Mouse (Mus musculus) urinary bladder, adult 2 months (tissue): ENCODE results near the gene Cdk4. TPM values are rescaled to one million over a fixed set of nuclear protein-coding genes. Genes with fewer than 3 reads are reported as not detected.
"Not testable (repeated sequence)": the region's sequence is repeated elsewhere in the genome, so short reads cannot be mapped to it uniquely, and the experiment has no call there.

Experiments used
- DNase-seq: peaks from one replicate; pipeline ENCODE4 v3.0.0; 2022; ENCODE audit warnings: low spot score
- polyA plus RNA-seq: library from polyadenylated mRNA; depleted of rRNA; stranded (reverse); fragments of >200 nt; gene quantifications from 2 replicates; pipeline ENCODE4 v1.2.3, GENCODE M21; 2012

Cdk4 gene
- polyA plus RNA-seq, 1 experiment, result 268 TPM

DNA sequence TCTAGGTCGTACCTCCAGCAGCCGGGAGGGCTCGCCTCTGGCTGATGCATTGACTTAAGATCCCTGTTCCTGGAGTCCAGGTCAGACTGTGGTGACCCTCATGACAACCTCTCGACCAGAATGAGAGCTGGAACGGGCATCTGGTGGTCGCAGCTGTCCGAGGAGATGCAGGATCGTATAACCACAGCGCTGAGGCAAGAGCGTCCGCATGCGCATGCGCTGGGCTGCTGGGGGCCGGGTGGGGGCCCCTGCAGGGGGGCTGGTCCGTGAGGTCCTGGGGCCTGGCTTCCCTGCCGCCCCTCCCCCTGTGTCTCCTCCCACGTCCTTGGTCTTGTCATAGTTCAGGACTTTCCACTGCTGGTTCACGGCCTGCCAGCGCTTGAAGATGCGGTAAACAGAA is 6.8 kb upstream of the Cdk4 start:
- DNase-seq, result no peak

DNA sequence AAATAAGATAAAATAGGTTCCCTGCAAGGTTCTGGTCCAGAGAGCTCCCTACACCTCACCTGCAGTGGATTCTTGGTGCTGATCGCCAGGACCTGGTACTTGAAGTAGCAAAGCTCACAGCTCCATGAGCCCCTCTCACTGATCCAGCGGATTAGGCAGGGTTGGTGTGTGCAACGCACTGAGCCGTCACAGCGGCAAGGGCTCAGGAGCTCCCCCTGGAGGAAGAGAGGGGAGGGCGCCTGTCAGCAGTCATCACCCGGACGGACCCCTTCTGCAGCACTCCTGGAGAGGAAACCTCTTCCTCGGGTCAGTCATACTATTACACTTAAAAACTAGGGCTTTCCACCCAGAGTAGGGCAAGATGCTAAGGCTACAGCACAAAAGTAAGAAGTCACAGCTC is 5.2 kb upstream of the Cdk4 start:
- peak; percentile 58 for DNase-seq

DNA sequence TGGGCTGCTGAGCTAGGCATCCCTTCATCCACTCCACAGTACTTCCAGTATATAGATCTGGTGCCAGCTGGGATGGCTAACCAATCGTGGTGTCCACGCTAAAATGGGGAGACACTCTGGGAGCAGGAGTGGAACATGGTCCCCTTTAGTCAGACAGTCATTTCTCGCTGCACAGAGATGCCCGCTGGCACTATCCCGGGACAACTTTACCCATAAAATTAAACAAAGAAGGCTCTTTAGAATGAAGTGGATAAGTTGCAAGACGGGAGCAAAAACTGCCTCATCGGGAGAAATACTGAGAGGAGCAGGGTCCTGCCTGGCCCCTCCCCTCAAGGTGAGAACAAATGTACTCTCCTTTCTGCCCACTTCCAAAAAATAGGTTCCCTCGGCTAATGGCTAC is 4.6 kb upstream of the Cdk4 start:
- DNase-seq, result no peak

DNA sequence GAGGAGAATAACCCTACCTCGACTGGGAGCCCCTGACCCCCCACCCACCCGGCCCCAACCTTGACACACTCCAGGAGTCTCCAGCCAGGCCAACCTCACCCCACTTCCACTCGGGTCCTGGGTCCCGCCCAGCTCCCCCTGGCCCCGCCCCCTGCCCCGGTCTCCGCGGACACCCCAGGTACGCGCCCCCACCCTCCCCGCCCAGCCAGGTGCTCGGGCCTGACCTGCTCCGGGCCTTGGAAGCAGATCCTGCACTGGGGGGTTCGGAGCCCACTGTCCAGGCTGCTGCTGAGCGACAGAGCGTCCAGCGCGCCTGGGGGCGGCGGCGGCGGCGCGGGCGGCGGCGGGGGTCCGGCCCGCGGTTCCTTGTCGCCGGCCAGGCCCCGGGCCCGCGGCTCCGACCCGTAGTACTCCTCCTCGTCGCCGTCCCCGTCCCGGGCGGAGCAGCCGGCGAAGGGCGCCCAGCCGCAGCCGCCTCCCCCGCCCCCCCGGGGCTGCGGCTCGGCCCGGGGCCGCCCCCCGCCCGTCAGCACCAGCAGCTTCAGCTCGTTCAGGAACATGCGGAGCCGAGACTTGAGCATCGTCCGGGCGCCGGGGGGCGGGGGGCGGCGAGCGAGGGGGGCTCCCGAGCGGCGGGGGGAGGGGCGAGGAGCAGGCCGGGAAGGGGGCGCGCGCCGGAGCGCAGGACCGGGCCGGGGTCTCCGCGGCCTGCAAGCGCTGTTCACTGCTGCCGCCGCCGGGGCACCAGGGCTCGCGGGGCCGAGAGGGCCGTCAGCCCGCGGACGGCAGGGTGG is 4.0 kb upstream of the Cdk4 start:
- DNase-seq, result peak; percentile 31

DNA sequence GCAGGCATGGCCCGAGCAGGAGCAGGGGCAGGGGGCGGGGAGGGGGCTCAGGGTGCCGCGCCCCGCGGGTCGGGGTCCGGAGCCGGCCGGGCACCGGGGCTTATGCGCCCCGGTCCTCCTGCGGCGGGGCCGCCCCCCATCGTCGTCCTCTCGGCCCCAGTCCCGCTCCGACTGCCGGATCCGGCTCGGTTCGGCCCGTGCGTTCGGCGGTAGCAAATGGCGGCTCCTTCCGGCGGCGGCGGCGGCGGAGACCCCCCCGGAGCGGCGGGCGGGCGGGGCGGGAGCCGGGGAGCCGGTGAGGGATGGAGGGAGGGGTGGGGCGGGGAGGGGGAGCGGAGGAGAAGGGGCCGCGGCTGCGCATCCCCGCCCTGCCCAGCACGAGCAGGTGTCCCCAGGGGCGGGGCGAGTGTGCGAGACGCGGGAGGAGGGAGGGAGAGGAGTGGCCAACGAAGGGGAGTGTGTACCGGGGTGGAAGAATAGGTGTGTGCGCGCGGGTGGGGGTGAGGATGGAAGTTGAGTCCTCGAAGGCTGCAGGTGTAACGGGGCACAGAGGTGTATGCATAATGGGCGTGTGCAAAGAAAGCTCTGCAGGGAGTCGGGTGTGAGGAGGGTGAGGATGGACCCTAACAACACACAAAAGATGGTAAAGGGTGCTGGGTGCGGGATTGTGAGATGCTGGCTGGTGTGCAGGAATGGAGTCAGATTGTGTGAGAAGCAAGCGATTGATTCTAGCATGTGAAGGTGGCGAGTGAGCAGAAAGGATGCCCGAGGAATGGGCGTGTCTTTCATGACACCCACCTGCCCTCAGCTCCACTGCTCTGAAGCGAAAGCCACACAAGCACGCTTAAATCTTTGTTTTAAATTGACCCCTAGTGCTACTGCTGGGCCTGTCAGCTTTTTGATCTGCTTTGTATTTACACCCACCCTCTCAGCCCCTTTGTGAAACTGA is 3.1 kb upstream of the Cdk4 start, which contains the start of gene March9:
March9 (minus strand) TSS at position 217 of the 949 bp plus-strand sequence.
- DNase-seq, result peak; percentile 48

DNA sequence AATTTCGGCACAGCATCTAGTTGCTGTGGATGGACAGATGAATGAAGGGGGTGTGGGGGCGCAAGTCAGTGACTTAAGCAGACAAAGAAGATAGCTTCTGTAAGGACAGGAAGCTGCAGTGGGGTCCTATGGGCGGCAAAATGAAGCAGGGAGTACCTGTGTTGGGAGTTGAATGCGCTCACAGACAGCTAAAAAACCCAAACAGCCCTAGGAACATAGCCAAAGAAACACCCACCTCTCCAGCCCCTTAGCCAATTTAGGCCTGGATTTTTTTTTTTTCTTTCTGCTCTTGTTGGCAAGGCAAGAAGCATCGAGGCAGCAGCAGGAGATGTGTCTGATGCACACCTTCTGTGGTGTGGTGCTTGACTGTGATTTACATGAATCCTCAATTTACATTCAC is 2.2 kb upstream of the Cdk4 start:
- no peak for DNase-seq

DNA sequence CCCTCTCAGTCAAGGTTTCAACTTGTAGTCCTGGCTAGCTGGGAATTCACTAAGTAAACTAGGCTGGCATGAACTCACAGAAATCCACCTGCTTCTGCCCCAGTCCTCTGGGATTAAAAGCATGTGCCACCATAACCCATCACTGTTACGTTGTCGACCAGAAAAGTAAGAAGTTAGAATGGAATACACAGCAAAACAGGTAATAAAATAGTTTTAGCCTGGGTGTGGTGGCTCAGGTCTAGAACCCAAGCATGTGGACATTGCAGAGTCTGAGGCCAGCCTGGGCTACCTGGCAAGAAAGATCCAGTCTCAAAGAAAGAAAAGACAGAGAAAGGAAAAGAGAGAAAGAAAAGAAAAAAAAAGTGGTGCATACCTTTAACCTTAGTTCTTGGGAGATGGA is 1.8 kb upstream of the Cdk4 start:
- no peak for DNase-seq

DNA sequence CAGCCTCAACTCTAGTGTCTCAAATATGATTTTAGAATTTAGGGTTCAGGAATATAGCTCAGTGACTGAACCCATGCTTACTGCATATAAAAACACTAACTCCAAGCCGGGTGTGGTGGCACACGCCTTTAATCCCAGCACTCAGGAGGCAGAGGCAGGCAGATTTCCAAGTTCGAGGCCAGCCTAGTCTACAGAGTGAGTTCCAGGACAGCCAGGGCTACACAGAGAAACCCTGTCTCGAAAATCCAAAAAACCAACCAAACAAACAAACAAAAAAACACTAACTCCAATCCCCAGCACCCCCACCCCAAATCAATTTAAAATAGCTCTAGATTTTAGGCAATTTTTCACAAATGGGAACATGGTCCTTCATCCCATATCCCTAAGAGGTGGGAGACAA is 1.2 kb upstream of the Cdk4 start:
- DNase-seq, result not testable (repeated sequence)

DNA sequence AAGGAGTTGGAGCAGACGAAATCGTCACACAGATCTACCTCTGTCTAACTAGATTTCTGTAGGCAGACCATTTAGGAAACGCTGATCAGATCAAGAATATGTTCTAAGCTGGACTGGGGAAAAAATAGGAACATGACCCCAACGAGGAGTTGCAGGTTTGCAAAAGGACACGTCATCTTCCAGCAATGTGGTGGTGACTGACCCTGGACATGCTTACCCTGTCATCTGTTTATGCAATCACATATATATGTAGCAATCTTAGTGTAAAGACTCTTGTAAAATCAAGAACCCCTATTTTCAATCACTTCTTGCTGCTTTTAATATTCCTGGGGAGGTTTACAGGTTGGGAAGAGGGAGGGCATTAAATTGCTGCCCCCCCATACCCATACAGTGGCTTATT is 831 bp upstream of the Cdk4 start:
- no peak for DNase-seq

DNA sequence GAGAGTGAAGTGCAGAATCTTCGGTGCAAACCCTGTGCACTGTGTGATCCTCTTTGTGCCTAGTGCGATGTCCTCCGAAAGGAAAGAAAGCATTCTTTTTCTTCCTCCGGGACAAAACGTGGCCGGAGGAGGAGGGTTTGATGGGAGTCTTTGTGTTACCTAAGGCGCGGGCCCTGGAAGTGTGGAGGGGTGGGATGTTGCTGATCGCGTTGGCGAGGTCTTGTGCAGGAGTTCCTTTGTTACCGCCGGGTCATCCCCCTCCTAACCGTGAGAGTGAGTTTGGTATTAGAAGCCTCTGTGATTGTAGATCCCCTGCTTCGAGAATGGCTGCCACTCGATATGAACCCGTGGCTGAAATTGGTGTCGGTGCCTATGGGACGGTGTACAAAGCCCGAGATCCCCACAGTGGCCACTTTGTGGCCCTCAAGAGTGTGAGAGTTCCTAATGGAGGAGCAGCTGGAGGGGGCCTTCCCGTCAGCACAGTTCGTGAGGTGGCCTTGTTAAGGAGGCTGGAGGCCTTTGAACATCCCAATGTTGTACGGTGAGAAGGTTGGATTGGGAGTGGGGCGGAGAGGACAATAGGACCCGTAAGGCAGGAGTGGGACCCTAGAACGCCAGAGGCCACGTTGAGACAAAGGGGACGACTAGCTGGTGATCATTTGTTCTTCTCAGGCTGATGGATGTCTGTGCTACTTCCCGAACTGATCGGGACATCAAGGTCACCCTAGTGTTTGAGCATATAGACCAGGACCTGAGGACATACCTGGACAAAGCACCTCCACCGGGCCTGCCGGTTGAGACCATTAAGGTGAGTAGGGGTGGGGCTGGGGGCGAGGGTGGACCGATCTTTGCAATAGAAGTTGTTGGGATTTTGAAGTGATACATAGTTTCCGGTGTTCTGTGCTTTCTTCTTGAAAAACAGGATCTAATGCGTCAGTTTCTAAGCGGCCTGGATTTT is 858 bp downstream of the Cdk4 start:
- DNase-seq, result no peak

DNA sequence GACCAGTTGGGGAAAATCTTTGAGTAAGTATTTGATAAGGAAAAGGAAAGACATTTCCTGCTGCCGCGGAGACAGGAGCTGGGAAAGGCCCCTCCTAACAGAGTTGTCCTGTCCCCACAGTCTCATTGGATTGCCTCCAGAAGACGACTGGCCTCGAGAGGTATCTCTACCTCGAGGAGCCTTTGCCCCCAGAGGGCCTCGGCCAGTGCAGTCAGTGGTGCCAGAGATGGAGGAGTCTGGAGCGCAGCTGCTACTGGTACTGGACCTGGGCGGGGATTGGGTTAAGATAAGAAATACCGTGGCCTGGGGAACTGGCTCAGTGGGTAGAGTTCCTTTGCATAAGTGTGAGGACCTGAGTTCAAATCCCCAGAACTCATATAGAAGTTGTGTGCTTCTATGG is 2.6 kb downstream of the Cdk4 start:
- DNase-seq, result no peak

DNA sequence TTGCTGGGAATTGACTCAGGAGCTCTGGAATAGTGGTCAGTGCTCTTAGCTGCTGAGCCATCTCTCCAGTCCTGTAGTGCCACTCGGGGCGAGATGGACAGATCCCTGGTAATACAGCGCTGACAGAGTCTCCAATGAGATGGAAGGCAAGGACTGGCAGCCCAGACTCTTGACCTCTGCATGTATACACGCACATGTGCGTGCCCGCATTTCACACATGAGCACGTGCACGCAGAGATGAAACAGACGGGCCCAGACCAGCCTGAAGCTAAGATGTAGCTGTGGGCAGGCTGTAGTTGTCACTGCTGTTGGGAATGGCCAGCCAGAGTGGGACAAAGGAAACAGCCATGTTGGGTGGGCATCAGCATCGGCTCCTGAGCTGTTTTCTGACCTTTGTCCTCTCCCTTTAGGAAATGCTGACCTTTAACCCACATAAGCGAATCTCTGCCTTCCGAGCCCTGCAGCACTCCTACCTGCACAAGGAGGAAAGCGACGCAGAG is 3.2 kb downstream of the Cdk4 start:
- DNase-seq, result no peak

DNA sequence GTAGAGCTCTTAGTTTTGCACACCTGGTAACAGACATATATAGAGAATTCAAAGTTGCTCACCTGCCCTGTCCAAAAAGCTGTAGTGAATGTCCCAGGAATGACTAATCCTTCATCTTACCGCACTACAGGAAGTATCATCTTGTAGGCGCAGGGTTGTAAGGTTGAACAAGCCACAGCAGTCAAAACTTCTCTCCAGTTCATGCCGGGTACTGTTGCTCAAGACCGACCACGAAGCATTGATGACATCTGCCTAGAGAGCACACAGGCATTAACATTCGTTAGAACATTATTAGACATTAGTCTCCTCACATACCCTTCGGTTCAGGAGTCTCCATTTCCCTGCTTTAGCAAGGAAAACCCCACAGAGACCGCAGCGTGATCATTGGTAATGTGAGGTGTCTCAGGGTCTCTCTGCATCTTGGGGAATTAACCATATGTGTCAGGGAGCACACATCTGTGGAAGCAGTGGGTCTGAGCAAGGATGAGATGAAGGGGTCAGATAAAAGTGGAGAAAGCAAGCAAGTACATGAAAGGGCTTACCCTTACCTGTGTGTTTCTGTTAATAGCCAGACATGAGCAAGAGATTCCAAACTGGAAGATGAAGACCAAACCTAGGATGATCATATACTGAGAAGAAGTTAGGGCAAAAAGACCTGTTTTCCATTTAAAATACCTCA is 5.2 kb downstream of the Cdk4 start:
- no peak for DNase-seq

DNA sequence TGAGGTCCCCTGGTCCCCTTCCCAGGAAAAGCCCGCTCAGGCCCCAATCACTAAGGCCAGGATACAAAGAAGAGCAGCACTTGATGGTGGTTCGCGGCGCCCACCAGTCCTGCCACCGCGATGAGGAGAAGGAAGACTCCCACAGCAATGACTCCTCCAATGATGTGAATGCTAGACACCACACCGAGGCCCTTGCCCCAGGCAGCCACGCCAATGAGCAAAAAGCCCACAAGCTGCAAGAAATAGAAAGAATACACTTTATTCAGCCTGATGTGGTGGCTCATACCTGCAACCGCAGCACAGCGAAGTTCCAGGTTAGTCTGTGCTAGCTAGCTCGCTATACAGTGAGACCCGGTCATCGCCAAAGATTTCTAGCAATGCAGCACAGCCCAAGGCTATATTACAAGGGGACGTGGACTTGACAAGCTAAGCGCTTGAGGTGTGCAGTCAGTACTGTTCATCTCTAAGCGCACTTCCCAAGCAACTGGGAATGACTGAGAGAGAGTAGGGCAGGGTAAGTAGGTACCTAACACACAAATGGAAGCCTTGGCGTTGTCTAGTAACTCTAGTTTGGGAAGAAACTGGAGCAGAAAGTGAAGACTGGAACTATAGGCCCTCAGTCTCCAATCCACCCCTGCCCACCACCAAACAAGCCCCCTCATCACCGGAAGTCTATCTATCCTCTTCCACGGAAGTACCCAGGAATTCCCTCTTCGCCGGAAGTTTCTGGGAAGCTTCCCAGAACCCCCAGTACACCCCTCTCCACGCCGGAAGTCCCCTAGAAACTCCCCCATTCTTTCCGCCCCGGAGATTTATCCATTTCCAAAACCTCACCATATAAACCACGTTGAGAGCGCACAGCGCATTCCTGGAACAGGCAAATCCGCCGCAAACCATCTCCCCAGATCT is 6.2 kb downstream of the Cdk4 start:
- DNase-seq, result no peak

DNA sequence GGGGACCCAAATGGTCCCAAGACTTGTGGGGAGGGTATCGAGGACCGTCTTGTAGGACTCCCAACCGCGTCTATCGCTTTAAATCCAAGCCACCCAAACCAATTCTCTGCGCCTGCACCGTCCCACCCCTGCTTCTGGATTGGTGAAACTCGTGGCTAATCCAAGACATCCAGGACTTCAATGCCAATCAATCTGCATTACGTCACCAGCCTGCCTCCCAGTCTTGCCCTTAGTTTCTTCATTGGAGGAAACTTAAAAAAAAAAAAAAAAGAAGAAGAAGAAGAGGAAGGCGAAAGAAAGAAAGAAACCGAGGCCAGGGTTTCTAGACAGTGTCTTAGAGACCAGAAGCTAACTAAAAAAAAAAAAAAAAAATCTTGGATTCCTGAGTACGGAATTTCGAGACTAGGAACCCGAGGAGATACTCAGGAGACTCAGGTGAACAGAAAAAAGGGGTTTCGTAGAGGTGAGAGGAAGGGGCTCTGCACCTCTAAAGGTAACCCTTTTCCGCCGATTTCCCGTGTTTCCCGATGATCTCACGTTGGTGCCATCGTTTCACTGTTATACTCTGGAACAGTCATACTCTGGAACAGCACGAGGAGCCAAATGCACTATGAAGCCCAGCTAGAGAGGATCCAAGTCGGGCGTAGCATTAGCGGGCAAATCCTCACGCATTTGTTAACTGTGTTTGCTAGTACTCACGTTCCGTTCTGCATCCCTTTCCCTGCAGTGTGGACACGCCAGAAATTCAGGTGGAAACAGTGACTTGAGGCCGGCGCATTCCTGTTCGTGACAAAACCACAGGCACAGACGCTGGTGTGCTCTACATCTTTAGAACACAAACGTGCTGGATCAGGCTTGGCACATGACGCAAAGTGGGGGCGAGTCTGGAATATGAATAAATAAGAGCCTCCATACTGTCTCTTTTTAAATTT is 7.1 kb downstream of the Cdk4 start, which contains the start of gene Tspan31:
Tspan31 (minus strand) TSS at position 75 of the 932 bp plus-strand sequence.
- peak; percentile 65 for DNase-seq

DNA sequence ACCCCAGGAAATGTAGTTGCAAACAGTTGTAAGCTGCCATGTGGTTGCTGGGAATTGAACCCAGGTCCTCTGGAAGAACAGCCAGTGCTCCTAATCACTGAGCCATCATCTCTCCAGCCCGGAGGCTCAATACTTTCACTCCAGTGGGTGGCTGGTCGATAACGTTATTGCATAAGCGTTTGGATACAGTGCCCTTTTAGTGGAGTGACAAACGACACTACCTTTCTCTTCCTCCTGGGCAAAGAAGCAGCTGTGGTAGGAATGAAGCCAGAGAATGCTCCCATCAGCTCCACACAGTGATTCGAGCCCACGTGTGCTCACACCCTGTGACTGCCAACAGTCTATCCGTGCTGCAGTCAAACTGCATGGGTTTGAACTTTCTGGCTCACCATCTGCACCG is 7.9 kb downstream of the Cdk4 start:
- DNase-seq, result no peak

DNA sequence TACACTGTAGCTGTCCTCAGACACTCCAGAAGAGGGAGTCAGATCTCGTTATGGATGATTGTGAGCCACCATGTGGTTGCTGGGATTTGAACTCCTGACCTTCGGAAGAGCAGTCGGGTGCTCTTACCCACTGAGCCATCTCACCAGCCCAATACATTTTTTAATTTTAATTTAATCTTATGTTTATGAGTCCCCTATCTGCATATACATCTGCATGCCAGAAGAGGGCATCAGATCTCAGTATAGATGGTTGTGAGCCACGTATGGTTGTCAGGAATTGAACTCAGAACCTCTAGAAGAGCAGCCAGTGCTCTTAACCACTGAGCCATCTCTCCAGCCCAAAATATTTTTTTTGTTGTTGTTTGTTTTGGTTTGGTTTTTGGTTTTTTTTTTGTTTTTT is 8.9 kb downstream of the Cdk4 start:
- DNase-seq, result not testable (repeated sequence)

DNA sequence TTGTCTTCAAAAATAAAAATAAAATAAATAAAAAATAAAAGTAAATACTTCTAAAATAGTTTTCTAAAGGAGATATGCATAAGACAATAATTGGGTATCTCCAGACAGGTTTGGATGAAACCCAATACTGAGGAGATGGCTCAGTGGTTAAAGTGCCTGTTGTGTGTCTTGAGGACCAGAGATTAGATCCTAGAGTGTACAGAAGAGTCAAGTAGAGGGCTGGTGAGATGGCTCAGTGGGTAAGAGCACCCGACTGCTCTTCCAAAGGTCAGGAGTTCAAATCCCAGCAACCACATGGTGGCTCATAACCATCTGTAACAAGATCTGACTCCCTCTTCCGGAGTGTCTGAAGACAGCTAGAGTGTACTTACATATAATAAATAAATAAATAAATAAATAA is 9.6 kb downstream of the Cdk4 start:
- DNase-seq, result not testable (repeated sequence)

DNA sequence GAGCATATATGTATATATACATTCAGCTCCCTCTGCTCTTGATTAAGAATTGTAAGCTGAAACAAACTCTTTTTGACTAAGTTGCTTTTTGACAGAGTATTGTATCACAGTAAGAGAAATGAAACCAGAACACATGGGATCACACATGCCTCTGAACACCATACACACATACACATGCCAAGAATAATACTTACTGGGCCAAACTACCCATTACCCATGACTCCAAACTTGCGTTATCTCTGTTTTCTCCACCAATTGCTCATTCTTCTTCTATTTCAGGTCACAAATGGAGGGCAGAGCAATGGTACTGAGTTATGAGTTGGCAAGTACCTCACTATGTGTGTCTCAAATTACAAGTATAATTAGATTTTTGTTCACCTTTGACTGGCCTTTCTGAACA is 10.6 kb downstream of the Cdk4 start:
- DNase-seq, result no peak
